Mouse (Mus musculus) stomach, postnatal 0 days (tissue): ENCODE data around the gene Anxa4.

Source experiments
- CTCF ChIP-seq: IDR thresholded peaks from 2 replicates; pipeline ENCODE4 v1.5.1; 2016; ENCODE audit warnings: antibody characterized with exemption, low read depth, mild to moderate bottlenecking, moderate library complexity
- EP300 ChIP-seq: optimal IDR thresholded peaks from 2 replicates; pipeline ENCODE3; 2016; ENCODE audit warnings: antibody characterized with exemption

GRCm38 (mm10) chr6:86752843-86753485 lies 40.4 kb downstream of the Anxa4 start:
- TF ChIP-seq CTCF (no peak), EP300 (no peak)
